Mouse (Mus musculus) liver, postnatal 0 days (tissue): ENCODE results near the gene Gpx4. TPM values are rescaled to one million over a fixed set of nuclear protein-coding genes. Genes with fewer than 3 reads are reported as not detected.

Experiments used
- ATAC-seq: fragments of 200-750 bp; cut with Nextera tagmentation; 2 replicates; pipeline ENCODE4 v1.8.0; 2017; ENCODE audit warnings: mild to moderate bottlenecking, moderate library complexity
- DNase-seq: peaks from one replicate; pipeline ENCODE4 v3.0.0-alpha.2; 2016
- H3K27ac ChIP-seq: fragments of 300-500 bp; sonication (generic); 2 replicates; pipeline ENCODE4 v1.5.1; 2014; ENCODE audit warnings: antibody characterized with exemption, moderate library complexity, mild to moderate bottlenecking, low read depth
- H3K27me3 ChIP-seq: fragments of 300-500 bp; sonication (generic); 2 replicates; pipeline ENCODE4 v1.6.1; 2014; ENCODE audit warnings: low read length, control low read depth, mixed read lengths; ENCODE audit not compliant: insufficient read depth
- H3K36me3 ChIP-seq: fragments of 300-500 bp; sonication (generic); replicated peaks from 2 replicates; pipeline ENCODE4 v1.6.1; 2014; ENCODE audit warnings: mild to moderate bottlenecking, control low read depth, low read length, moderate library complexity, mixed read lengths; ENCODE audit not compliant: insufficient read depth
- H3K4me1 ChIP-seq: fragments of 300-500 bp; sonication (generic); 2 replicates; pipeline ENCODE4 v1.6.1; 2014; ENCODE audit warnings: antibody characterized with exemption, mild to moderate bottlenecking, control low read depth; ENCODE audit not compliant: insufficient read depth
- H3K4me2 ChIP-seq: fragments of 300-500 bp; sonication (generic); 2 replicates; pipeline ENCODE4 v1.6.1; 2014; ENCODE audit warnings: low read depth, mild to moderate bottlenecking, low read length, moderate library complexity, mixed read lengths
- H3K4me3 ChIP-seq: fragments of 300-500 bp; sonication (generic); 2 replicates; pipeline ENCODE4 v1.5.1; 2014; ENCODE audit warnings: low read depth, low read length
- H3K9ac ChIP-seq: fragments of 300-500 bp; sonication (generic); replicated peaks from 2 replicates; pipeline ENCODE4 v1.6.1; 2014; ENCODE audit warnings: mild to moderate bottlenecking, moderate library complexity
- H3K9me3 ChIP-seq: fragments of 300-500 bp; sonication (generic); 2 replicates; pipeline ENCODE4 v1.6.1; 2016; ENCODE audit warnings: mild to moderate bottlenecking, control low read depth, low read length, mixed read lengths
- CTCF ChIP-seq: sonication (generic); IDR thresholded peaks from 2 replicates; pipeline ENCODE4 v1.5.1; 2016; ENCODE audit warnings: antibody characterized with exemption, low read depth
- EP300 ChIP-seq: IDR thresholded peaks from 2 replicates; pipeline ENCODE4 v1.6.1; 2016; ENCODE audit warnings: antibody characterized with exemption, low read depth, mild to moderate bottlenecking
- WGBS: fragments of 180-500 bp; shearing (Covaris S2); extraction: QIAGEN DNeasy Blood & Tissue Kit; methylation state at CpG from one replicate; pipeline ENCODE4 v1.1.7; 2014; ENCODE audit not compliant: insufficient replicate concordance; 5-methylcytosine and 5-hydroxymethylcytosine counted together
- polyA plus RNA-seq: library from polyadenylated mRNA; unstranded; fragments of >200 nt; fragmentation: Nextera tagmentation; extraction: Ambion mirVana; gene quantifications from 2 replicates; pipeline ENCODE4 v1.2.1, GENCODE M21; 2015

The Gpx4 gene
- polyA plus RNA-seq, 1 experiment from 2014 or later: 537 TPM

DNA sequence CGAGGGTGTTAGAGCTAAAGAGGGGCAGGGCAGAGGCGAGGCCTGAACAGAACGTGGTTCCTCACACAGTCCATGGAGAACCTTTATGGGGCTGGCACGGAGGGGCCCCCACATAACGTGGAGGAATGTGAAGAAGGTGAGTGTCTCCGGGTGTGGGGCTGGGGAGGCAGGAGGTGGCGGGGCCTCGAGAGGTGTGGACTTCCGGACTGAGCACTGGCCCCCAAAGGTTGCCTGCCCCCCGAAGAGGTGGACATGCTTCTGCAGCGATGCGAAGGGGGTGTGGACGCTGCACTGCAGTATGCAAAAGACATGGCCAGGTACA, 25.7 kb upstream of the Gpx4 start:
- H3K27me3 ChIP-seq: peaks cover 4% of the 10 kb centered on the region; the same call in 1 of the 2 replicates
- H3K4me3 ChIP-seq: no peak overlapping the region
- no peak overlapping the region for H3K9ac ChIP-seq
- H3K4me2 ChIP-seq: no peak overlapping the region
- TF ChIP-seq CTCF: no peak
- TF ChIP-seq EP300: no peak
- DNase-seq (no peak), ATAC-seq (no peak)
- H3K27ac ChIP-seq: no peak overlapping the region
- H3K36me3 ChIP-seq: peaks cover 33% of the 10 kb centered on the region
- no peaks in the 10 kb centered on the region for H3K9me3 ChIP-seq
- WGBS: 89% methylated on average over 13 of the region's 13 CpGs
- peaks cover 34% of the 10 kb centered on the region for H3K4me1 ChIP-seq

DNA sequence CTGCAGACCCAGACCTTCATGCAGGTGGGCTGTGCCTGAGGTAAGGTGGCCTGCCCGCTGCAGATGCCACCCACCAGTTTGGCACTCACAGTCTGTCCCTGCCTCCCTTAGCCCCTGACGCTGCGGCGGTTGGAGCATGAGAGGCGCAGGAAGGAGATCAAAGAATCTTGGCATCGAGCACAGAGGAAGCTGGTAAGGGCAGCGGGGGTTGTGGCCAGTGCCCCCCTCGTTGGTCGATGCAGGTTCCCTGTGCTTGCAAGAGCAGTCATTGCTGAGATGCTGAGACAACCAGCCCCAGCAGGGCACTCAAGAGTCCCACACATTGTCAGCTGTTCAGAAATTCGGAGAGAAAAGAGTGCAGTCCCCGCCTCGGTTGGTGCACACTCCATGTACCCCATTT, 24.8 kb upstream of the Gpx4 start:
- no peak overlapping the region for H3K27ac ChIP-seq
- H3K27me3 ChIP-seq: peaks cover 4% of the 10 kb centered on the region; the same call in 1 of the 2 replicates
- no peak for TF ChIP-seq CTCF
- no peak for TF ChIP-seq EP300
- H3K4me3 ChIP-seq: no peak overlapping the region
- H3K9me3 ChIP-seq: no peaks in the 10 kb centered on the region
- ATAC-seq (no peak), DNase-seq (no peak)
- H3K9ac ChIP-seq: no peak overlapping the region
- H3K36me3 ChIP-seq: peaks cover 42% of the 10 kb centered on the region
- 80% methylated on average over 12 of the region's 12 CpGs for WGBS
- no peak overlapping the region for H3K4me2 ChIP-seq
- H3K4me1 ChIP-seq: peaks cover 33% of the 10 kb centered on the region

DNA sequence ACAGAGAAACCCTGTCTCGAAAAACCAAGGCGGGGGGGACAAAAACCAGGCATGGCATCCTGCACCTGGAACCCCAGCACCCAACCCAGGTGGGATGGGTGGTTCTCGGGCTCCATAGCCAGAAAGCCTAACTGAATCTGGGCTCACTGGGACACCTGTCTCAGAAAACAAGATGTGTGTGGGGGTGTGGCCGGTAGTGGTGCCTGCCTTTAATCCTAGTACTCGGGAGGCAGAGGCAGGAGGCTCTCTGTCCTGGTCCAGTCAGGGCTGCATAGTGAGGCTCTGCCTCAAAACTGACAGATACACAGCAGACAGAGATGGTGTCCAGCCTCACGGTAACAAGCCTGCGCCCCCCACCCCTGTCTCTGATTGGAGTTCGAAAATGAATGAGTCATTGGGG, 24.2 kb upstream of the Gpx4 start:
- H3K9me3 ChIP-seq: no peaks in the 10 kb centered on the region
- 91% methylated on average over 8 of the region's 8 CpGs for WGBS
- H3K27ac ChIP-seq: no peak overlapping the region
- TF ChIP-seq EP300: no peak
- no peak for TF ChIP-seq CTCF
- peaks cover 49% of the 10 kb centered on the region for H3K36me3 ChIP-seq
- H3K4me3 ChIP-seq: no peak overlapping the region
- peaks cover 4% of the 10 kb centered on the region; the same call in 1 of the 2 replicates for H3K27me3 ChIP-seq
- H3K4me2 ChIP-seq: no peak overlapping the region
- H3K4me1 ChIP-seq: peaks cover 31% of the 10 kb centered on the region
- ATAC-seq: no peak
- DNase-seq: no peak
- H3K9ac ChIP-seq: no peak overlapping the region

DNA sequence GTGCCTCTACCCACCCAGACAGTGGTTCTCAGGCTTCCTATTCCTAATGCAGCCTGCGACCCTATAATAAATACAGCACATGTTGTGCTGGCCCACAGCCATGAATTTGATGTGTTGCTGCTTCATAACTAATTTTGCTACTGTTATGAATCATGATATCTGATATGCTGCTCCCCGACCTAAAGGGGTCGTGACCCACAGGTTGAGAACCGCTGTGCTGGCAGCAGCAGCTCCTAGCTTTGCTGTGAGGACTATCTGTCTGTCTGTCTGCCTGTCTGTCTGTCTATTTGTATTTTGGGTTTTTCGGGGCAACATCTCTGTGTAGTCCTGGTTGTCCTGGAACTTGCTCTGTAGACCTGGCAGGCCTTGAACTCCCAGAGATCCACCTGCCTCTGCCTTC, 23.2 kb upstream of the Gpx4 start:
- peaks cover 29% of the 10 kb centered on the region for H3K4me1 ChIP-seq
- H3K9ac ChIP-seq: no peak overlapping the region; the same call in 1 of the 2 replicates
- DNase-seq (no peak), ATAC-seq (no peak)
- peak overlapping the region; percentile 16; the same call in 1 of the 2 replicates for H3K4me2 ChIP-seq
- H3K36me3 ChIP-seq: peaks cover 54% of the 10 kb centered on the region
- no peak overlapping the region for H3K4me3 ChIP-seq
- H3K9me3 ChIP-seq: no peaks in the 10 kb centered on the region
- WGBS: 71% methylated on average over 5 of the region's 5 CpGs
- TF ChIP-seq EP300: no peak
- no peak for TF ChIP-seq CTCF
- peaks cover 4% of the 10 kb centered on the region; the same call in 1 of the 2 replicates for H3K27me3 ChIP-seq
- H3K27ac ChIP-seq: peak overlapping the region; percentile 59

DNA sequence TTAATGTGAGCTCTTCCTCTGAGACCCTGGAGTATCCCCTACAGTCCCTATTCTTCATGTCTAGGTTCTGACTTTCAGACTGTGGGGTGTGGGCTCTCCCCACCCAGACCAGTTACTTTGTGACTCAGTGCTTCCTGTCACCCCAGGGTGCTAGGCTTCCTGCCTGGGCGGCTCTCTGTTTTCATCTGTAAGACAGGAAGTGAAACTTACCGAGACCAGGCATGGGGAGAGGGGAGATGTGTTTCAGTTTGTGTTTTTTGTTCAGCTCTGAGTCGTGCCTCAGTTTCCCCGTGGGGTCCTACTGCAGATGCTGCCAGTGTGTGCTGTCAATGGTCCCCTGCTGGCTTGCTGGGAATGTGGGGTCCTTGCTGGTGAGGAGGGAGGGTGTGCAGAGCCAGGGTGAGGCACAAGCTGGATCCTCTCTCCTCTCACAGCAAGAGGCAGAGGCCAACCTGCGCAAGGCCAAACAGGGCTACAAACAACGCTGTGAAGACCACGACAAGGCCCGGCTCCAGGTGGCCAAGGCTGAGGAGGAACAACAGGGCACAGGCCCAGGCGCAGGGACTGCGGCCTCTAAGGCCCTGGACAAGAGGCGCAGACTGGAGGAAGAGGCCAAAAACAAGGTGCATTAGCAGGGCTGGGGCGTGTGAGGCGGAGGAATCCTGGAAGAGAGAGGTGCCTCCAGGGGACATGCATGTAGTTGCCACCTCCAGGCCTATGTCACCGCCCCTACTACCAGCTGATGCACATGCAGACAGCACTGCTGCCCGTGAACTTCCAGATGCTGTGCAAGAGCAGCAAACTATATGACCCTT, 22.5 kb upstream of the Gpx4 start:
- peaks cover 59% of the 10 kb centered on the region for H3K36me3 ChIP-seq
- ATAC-seq: 0 out of 2 replicates have a peak, but pooled peaks have one; percentile 8
- no peak for TF ChIP-seq CTCF
- peak overlapping the region; percentile 59 for H3K27ac ChIP-seq
- H3K9me3 ChIP-seq: no peaks in the 10 kb centered on the region
- WGBS: 69% methylated on average over 15 of the region's 15 CpGs
- H3K27me3 ChIP-seq: peaks cover 4% of the 10 kb centered on the region; the same call in 1 of the 2 replicates
- peak overlapping the region; percentile 16; the same call in 1 of the 2 replicates for H3K4me2 ChIP-seq
- H3K4me1 ChIP-seq: peaks cover 22% of the 10 kb centered on the region
- H3K4me3 ChIP-seq: no peak overlapping the region
- no peak for DNase-seq
- H3K9ac ChIP-seq: peak overlapping the region; percentile 28; the same call in 1 of the 2 replicates

DNA sequence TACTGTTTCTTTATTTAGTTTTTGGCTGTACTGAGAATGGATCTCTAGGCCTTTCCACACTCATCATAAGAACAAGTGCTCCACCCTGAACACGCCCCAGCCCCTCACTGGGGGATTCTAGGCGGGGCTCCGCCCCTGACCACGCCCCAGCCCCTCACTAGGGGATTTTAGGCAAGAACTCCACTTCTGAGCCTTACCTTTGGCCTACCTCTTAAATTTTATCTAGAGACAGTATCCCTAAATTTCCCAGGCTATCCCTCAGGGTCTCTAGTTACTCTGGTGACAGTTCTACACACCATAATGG, 22.0 kb upstream of the Gpx4 start:
- TF ChIP-seq EP300: no peak
- TF ChIP-seq CTCF: no peak
- no peaks in the 10 kb centered on the region for H3K9me3 ChIP-seq
- no peak overlapping the region for H3K9ac ChIP-seq
- H3K36me3 ChIP-seq: peaks cover 56% of the 10 kb centered on the region
- H3K4me2 ChIP-seq: no peak overlapping the region
- no peak for DNase-seq
- H3K4me3 ChIP-seq: no peak overlapping the region
- H3K4me1 ChIP-seq: peaks cover 17% of the 10 kb centered on the region
- no peak overlapping the region; the same call in 1 of the 2 replicates for H3K27ac ChIP-seq
- WGBS: 58% methylated on average over 4 of the region's 4 CpGs
- no peak for ATAC-seq
- H3K27me3 ChIP-seq: peaks cover 4% of the 10 kb centered on the region; the same call in 1 of the 2 replicates
